Mouse (Mus musculus) liver, embryonic 14.5 days (tissue): ENCODE data around the gene Syn2. TPM values are rescaled to one million over a fixed set of nuclear protein-coding genes. Genes with fewer than 3 reads are reported as not detected.

Source experiments
- ATAC-seq: fragments of 200-750 bp; cut with Nextera tagmentation; 2 replicates; pipeline ENCODE4 v1.8.0; 2017; ENCODE audit warnings: moderate number of reproducible peaks, mild to moderate bottlenecking, moderate library complexity; ENCODE audit not compliant: insufficient read depth
- DNase-seq, 3 experiments: peaks; one replicate each; pipeline ENCODE4 v3.0.0-alpha.2; 2012 to 2013; ENCODE audit warnings: low read depth in 3 of 3, low spot score in 3 of 3
- H3K27ac ChIP-seq: fragments of 300-500 bp; sonication (generic); 2 replicates; pipeline ENCODE4 v1.5.1; 2014; ENCODE audit warnings: moderate library complexity, mild to moderate bottlenecking, control low read depth, inconsistent platforms
- H3K27me3 ChIP-seq: fragments of 300-500 bp; sonication (generic); 2 replicates; pipeline ENCODE4 v1.6.1; 2014; ENCODE audit warnings: mild to moderate bottlenecking, low read length, moderate library complexity; ENCODE audit not compliant: control insufficient read depth, insufficient read depth
- H3K36me3 ChIP-seq: fragments of 300-500 bp; sonication (generic); replicated peaks from 2 replicates; pipeline ENCODE4 v1.6.1; 2014; ENCODE audit warnings: low read depth; ENCODE audit not compliant: control insufficient read depth, insufficient read depth
- H3K4me1 ChIP-seq, 2 experiments: fragments of 200-500 bp in 1 of 2; fragments of 300-500 bp in 1 of 2; sonication (generic) in 1 of 2; replicated peaks; 2 replicates each; pipeline ENCODE4 v1.6.1; 2012 to 2014; ENCODE audit warnings: antibody characterized with exemption in 1 of 2, inconsistent platforms in 1 of 2, low read length in 1 of 2; ENCODE audit not compliant: control insufficient read depth in 2 of 2, insufficient read depth in 2 of 2
- H3K4me2 ChIP-seq: fragments of 300-500 bp; sonication (generic); 2 replicates; pipeline ENCODE4 v1.6.1; 2014; ENCODE audit warnings: low read depth, mild to moderate bottlenecking, control low read depth, moderate library complexity
- H3K4me3 ChIP-seq, 2 experiments: fragments of 200-500 bp in 1 of 2; fragments of 300-500 bp in 1 of 2; sonication (generic) in 1 of 2; 2 replicates each; pipeline ENCODE4 v1.5.1; 2012 to 2014; ENCODE audit warnings: low read depth in 2 of 2, low read length in 2 of 2, mild to moderate bottlenecking in 2 of 2, control low read depth in 1 of 2, inconsistent platforms in 1 of 2, moderate library complexity in 1 of 2; ENCODE audit not compliant: insufficient read depth in 1 of 2
- H3K9ac ChIP-seq: fragments of 300-500 bp; sonication (generic); replicated peaks from 2 replicates; pipeline ENCODE4 v1.6.1; 2014; ENCODE audit warnings: mild to moderate bottlenecking, control low read depth, moderate library complexity
- H3K9me3 ChIP-seq: fragments of 300-500 bp; sonication (generic); 2 replicates; pipeline ENCODE4 v1.6.1; 2016; ENCODE audit warnings: low read length, mixed read lengths; ENCODE audit not compliant: control insufficient read depth
- CTCF ChIP-seq: IDR thresholded peaks from 2 replicates; pipeline ENCODE4 v1.5.1; 2016; ENCODE audit warnings: antibody characterized with exemption, low read depth, control low read depth
- EP300 ChIP-seq: IDR thresholded peaks from 2 replicates; pipeline ENCODE4 v1.6.1; 2016; ENCODE audit warnings: antibody characterized with exemption, low read depth
- WGBS: fragments of 180-500 bp; shearing (Covaris S2); extraction: QIAGEN DNeasy Blood & Tissue Kit; methylation state at CpG from one replicate; pipeline ENCODE4 v1.1.7; 2014; ENCODE audit not compliant: insufficient replicate concordance; 5-methylcytosine and 5-hydroxymethylcytosine counted together
- polyA plus RNA-seq, 2 experiments: library from polyadenylated mRNA; depleted of rRNA in 1 of 2; stranded (reverse) in 1 of 2; unstranded in 1 of 2; fragments of >200 nt; fragmentation: Nextera tagmentation in 1 of 2; extraction: Ambion mirVana in 1 of 2; gene quantifications; 2 replicates each; pipeline versions ENCODE4 v1.2.1 to v1.2.3; 2012 to 2014

Syn2 gene
- polyA plus RNA-seq, 2 experiments, result 0.04 TPM

DNA sequence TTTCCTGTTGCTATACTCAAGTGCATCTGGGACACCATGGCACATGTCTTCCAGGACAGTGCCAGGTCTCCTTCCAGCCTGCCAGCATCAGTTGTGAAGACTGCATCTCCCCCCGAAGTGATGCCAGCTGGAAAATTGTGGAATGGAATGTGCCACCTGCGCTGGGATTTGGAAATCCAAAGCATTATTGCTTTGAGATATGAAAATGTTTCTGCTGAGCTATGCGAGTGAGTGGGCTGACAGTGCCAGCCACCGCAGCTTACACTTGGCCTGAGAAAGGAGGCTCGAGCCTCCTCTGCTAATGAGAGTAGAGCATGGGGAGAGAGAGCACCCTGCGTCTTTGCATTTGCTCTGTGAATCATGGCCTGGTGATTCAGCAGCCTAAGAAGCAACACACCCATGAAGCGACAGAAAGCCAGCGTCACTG lies 86.5 kb downstream of the Syn2 start:
- Histone ChIP-seq H3K4me1 (no peaks in the 10 kb centered on the region), H3K4me2 (no peak overlapping the region), H3K4me3 (no peak overlapping the region), H3K36me3 (no peaks in the 10 kb centered on the region), H3K27ac (no peak overlapping the region), H3K27me3 (no peaks in the 10 kb centered on the region), H3K9ac (no peak overlapping the region), H3K9me3 (no peaks in the 10 kb centered on the region)
- no peak for TF ChIP-seq CTCF
- no peak for TF ChIP-seq EP300
- DNase-seq (no peak), ATAC-seq (no peak)
- WGBS, result 70% methylated on average over 8 of the region's 8 CpGs

- no peak for ATAC-seq
- no peaks in the 10 kb centered on the region for H3K4me1 ChIP-seq
- 50% methylated on average over 3 of the region's 3 CpGs for WGBS
These were observed 90.8 kb downstream of the Syn2 start for GRCm38 (mm10) chr6:115225519-115225918.

DNA sequence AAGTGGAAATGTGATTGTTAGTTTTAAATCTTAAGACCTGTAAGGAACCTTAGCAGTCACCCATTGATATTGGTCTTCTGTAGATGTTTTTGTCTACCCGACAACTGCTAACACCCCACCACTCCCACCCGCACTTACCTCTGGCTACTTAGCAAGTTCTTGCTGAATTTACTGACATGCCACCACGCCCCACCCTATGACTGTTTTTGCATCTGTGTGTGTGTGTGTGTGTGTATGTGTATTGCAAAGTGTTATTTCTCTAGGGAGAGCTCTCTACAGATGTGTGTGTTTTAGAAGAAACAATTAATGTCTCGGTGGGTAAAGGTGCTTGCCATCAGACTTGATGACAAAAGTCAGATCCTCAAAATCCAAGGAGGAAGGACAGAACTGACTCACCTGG lies 92.3 kb downstream of the Syn2 start, which contains the start of gene Gm17482:
Gm17482 (plus strand) TSS at position 301 of the 400 bp plus-strand sequence.
- H3K4me3 ChIP-seq, result no peak within 1 kb of the TSS
- no peaks in the 10 kb centered on the region for H3K4me1 ChIP-seq
- H3K27ac ChIP-seq, result no peak within 1 kb of the TSS
- ATAC-seq, result no peak
- no peaks in the 10 kb centered on the region for H3K9me3 ChIP-seq
- no peak within 1 kb of the TSS for H3K4me2 ChIP-seq
- H3K27me3 ChIP-seq, result no peaks in the 10 kb centered on the region
- H3K9ac ChIP-seq, result no peak within 1 kb of the TSS
- 64% methylated on average over 4 of the region's 4 CpGs for WGBS
- no peak for TF ChIP-seq CTCF
- no peak for TF ChIP-seq EP300
- no peak for DNase-seq
- no peaks in the 10 kb centered on the region for H3K36me3 ChIP-seq

More at GRCm38 (mm10) chr6:115225519-115225918, 90.8 kb downstream of the Syn2 start:
- DNase-seq, result no peak
- H3K9me3 ChIP-seq, result no peaks in the 10 kb centered on the region
- H3K36me3 ChIP-seq, result no peaks in the 10 kb centered on the region
- TF ChIP-seq EP300 (no peak), CTCF (no peak)
- no peak overlapping the region for H3K27ac ChIP-seq
- H3K9ac ChIP-seq, result no peak overlapping the region
- no peak overlapping the region for H3K4me2 ChIP-seq
- H3K4me3 ChIP-seq, result no peak overlapping the region
- no peaks in the 10 kb centered on the region for H3K27me3 ChIP-seq

DNA sequence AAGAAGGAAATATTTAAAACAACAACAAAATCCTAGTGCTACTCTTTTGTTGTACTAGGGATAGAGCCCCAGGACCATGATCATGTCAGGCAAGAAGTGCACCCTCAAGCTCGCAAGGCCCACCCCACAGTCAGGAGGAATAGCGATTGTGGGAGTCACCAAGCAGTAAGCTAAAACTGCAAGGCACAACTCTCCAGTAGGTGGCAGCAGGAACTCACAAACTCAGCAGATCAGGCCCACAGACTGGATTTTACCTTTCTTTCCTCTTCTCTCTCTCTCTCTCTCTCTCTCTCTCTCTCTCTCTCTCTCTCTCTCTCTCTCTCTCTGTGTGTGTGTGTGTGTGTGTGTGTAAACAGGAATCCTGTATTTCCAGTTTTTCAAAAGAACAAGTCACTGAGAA lies 92.8 kb downstream of the Syn2 start:
- Histone ChIP-seq H3K4me1 (no peaks in the 10 kb centered on the region), H3K4me3 (no peak overlapping the region), H3K27me3 (no peaks in the 10 kb centered on the region), H3K4me2 (no peak overlapping the region), H3K9ac (no peak overlapping the region), H3K9me3 (no peaks in the 10 kb centered on the region), H3K36me3 (no peaks in the 10 kb centered on the region), H3K27ac (no peak overlapping the region)
- ATAC-seq, result no peak
- DNase-seq, result peak; percentile 18 to 39 (median 29)
- 3% methylated on average over 2 of the region's 2 CpGs for WGBS
- TF ChIP-seq EP300 (no peak), CTCF (peak; percentile 82)

DNA sequence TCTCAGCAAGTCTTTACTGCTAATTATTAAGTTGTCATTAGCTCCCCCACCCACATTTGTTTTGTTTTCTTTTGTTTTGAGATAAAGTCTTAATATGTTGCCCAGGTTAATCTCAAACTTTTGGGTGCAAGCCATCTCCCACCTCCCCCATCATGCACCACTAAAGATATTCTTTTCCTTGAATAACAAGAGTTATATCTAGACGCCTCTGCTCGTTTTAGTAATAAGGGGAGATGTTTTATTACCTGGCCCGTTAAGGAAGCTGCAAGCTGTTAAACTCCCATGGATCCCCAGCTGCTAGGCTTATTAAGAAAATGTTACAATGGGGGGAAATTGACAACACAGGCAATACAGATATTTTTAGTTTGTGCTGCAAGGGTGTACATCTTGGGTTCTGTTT lies 95.9 kb downstream of the Syn2 start:
- no peaks in the 10 kb centered on the region for H3K4me1 ChIP-seq

More for the DNA sequence above, 95.9 kb downstream of the Syn2 start:
- 61% methylated on average over 3 of the region's 3 CpGs for WGBS
- H3K9ac ChIP-seq, result no peak overlapping the region
- no peak for DNase-seq
- no peaks in the 10 kb centered on the region for H3K9me3 ChIP-seq
- H3K4me3 ChIP-seq, result no peak overlapping the region
- TF ChIP-seq CTCF (no peak), EP300 (no peak)
- H3K27ac ChIP-seq, result no peak overlapping the region
- ATAC-seq, result no peak
- no peaks in the 10 kb centered on the region for H3K27me3 ChIP-seq
- no peak overlapping the region for H3K4me2 ChIP-seq
- H3K36me3 ChIP-seq, result no peaks in the 10 kb centered on the region
